Mouse (Mus musculus): ENCODE data around the gene Rab33a. TPM values are rescaled to one million over a fixed set of nuclear protein-coding genes. Genes with fewer than 3 reads are reported as not detected.

The Rab33a gene
- 86.1 and 94.1 TPM in 2 replicates for polyA plus RNA-seq (2015; fragmentation: Nextera tagmentation; extraction: Ambion mirVana)

DNA sequence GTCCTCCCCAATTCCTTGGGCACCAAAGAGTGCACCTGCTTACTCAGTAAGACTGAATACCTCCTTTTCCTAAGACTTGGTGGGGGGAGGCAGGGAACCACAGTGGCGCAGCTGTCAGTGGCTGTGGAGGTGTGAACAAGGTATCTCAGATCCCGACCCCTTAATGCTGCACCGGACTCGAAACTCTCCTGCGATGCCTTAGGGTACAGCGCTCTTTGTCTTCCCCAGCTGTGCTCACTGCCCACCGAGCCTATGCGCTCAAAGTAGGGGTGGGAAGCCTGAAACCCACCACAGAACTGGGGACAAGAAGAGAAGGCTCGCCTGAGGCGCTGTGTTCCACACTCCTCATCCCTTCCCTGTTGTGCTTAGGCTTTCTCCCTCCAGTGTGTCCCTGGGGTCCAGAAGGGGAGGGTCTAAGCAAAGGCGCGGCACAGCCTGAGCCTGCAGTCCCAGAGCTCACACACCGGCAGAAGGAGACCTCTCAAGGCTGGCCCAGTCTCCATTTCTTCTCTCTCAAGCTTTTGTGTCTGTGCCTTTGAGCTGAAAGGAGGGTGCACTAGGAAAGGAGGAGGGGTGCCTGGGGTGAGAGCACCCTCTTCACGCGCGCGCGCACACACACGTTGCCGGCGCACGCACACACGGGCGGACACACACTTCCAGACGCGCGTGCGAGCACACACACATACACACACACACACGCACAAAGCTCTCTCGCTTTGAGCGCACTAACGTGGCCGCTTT is at the start of gene Rab33a:
Gene Rab33a, plus strand, starts transcription at position 478 of the 741 bp plus-strand sequence.
- H3K27me3 ChIP-seq, result no peaks in the 10 kb centered on the region
- H3K9ac ChIP-seq, result peak within 1 kb of the TSS; percentile 79
- H3K9me3 ChIP-seq, result no peaks in the 10 kb centered on the region
- peak within 1 kb of the TSS; percentile 65 for H3K4me2 ChIP-seq
- H3K27ac ChIP-seq, result peak within 1 kb of the TSS; percentile 96
- 29% methylated on average over 33 of the region's 33 CpGs for WGBS
- peak; percentile 84 for ATAC-seq (ENCODE audit: low FRiP score)
- peak within 1 kb of the TSS; percentile 52 for H3K4me3 ChIP-seq
- peaks cover 23% of the 10 kb centered on the region for H3K4me1 ChIP-seq (replicated peaks)
- no peaks in the 10 kb centered on the region for H3K36me3 ChIP-seq

DNA sequence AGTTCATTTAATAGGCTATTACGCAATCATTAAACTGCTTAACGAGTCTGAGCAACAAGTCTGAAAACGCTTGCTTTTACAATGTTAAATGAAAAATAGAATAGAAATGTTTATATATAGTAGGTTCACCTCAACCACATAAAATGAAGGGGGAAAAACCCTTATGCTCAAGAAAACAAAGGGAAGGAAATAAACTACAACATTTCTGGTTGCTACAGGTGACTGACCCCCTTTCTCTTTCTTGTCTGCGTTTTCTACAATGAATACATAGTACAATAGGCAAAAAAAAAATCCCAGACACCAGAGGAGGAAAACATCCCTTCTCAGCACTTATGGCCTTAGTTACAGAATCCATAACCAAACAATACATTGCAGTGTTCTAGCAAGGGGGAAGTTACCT is 38.0 kb upstream of the Rab33a start:
- no peak overlapping the region for H3K9ac ChIP-seq
- H3K4me1 ChIP-seq (replicated peaks), result no peaks in the 10 kb centered on the region
- no peak overlapping the region for H3K4me2 ChIP-seq
- no peaks in the 10 kb centered on the region for H3K27me3 ChIP-seq
- no peak overlapping the region for H3K4me3 ChIP-seq
- peaks cover 51% of the 10 kb centered on the region for H3K36me3 ChIP-seq
- no peak for ATAC-seq (ENCODE audit: low FRiP score)
- no peaks in the 10 kb centered on the region for H3K9me3 ChIP-seq
- 86% methylated on average over 4 of the region's 4 CpGs for WGBS
- no peak overlapping the region for H3K27ac ChIP-seq

DNA sequence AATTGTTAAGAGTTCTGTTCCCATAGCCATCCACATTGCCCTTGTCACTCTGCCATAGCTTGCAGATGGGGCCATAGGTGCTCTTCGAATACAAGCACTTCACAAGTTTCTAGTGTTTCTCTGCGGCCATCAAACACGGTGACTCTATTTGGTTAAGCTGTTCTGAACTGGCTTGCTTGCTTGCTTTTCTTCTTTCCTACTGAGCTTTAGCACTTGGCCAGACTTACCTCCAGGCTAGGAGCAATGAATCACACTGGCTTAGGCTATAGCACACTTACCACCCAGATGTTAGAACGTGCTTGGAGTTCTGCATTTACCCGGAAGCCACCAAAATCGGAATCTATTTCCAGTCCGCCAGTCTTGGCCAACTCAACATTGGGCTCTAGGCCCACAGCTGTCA is 37.4 kb upstream of the Rab33a start:
- H3K36me3 ChIP-seq, result peaks cover 46% of the 10 kb centered on the region
- 94% methylated on average over 7 of the region's 7 CpGs for WGBS
- H3K9ac ChIP-seq, result no peak overlapping the region
- no peaks in the 10 kb centered on the region for H3K9me3 ChIP-seq
- no peak overlapping the region for H3K27ac ChIP-seq
- H3K27me3 ChIP-seq, result no peaks in the 10 kb centered on the region
- H3K4me3 ChIP-seq, result no peak overlapping the region
- H3K4me2 ChIP-seq, result no peak overlapping the region
- no peak for ATAC-seq (ENCODE audit: low FRiP score)
- no peaks in the 10 kb centered on the region for H3K4me1 ChIP-seq (replicated peaks)

DNA sequence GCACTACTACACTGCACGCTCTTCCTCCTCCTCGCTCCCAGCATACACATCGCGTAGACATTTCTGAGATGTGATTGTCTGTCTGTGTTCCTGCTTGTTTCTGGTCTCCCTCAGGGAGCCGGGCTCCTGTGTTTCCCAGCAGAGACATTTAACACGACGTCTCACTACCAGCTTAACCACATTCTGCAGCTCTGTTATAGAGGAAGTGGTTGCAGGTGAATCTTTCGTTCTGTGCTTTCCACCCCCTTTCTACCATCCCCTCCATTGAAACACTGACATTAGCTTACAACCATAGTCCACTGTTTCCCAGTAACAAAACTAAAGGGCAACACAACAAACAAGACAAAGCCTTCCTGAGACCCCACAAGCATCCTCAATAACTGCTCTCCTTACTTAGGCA is 25.3 kb upstream of the Rab33a start:
- WGBS, result 95% methylated on average over 8 of the region's 8 CpGs
- H3K4me3 ChIP-seq, result no peak overlapping the region
- ATAC-seq (ENCODE audit: low FRiP score), result no peak
- H3K9me3 ChIP-seq, result no peaks in the 10 kb centered on the region
- no peak overlapping the region for H3K9ac ChIP-seq
- H3K36me3 ChIP-seq, result peaks cover 44% of the 10 kb centered on the region
- H3K27ac ChIP-seq, result no peak overlapping the region
- no peaks in the 10 kb centered on the region for H3K27me3 ChIP-seq
- no peaks in the 10 kb centered on the region for H3K4me1 ChIP-seq (replicated peaks)
- H3K4me2 ChIP-seq, result no peak overlapping the region

DNA sequence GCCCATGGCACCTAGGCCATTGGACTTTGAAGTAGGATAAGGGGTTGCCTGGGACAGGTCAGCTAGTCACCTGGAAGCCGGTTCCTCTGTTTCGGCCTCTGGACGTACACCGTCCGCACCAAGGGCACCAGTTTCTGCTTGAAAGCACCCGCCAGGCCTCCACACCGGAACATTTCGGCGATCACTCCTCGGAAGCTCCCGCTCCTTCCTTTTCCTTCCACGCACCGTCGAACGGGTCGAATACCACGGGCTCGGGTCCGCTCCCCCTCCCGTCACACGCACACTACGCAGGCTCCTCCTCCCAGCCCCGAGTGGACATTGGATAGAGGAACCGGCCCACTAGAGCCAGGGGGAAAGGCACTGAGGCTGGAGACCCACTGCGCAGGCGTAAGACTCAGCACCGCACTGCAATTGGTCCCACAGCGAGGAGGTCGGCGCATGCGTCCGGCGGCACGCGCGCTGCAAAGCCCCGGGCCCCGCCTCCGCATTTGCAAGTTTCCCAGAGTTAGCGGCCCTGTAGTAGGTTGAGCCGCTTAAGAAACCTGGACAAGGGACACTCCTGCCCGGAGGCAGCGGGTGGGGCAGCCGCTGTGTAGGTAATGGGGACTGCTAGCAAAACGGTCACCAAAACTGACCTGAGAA is 5.8 kb upstream of the Rab33a start, which contains the start of gene Aifm1:
Gene Aifm1, minus strand, starts transcription at position 398 of the 642 bp plus-strand sequence.
- Histone ChIP-seq H3K36me3 (no peaks in the 10 kb centered on the region), H3K9me3 (no peaks in the 10 kb centered on the region), H3K4me2 (peak within 1 kb of the TSS; percentile 53), H3K27ac (peak within 1 kb of the TSS; percentile 58), H3K4me1 (replicated peaks) (peaks cover 7% of the 10 kb centered on the region), H3K4me3 (peak within 1 kb of the TSS; percentile 52), H3K9ac (peak within 1 kb of the TSS; percentile 71), H3K27me3 (no peaks in the 10 kb centered on the region)
- peak; percentile 97 for ATAC-seq (ENCODE audit: low FRiP score)
- WGBS, result 22% methylated on average over 44 of the region's 45 CpGs

DNA sequence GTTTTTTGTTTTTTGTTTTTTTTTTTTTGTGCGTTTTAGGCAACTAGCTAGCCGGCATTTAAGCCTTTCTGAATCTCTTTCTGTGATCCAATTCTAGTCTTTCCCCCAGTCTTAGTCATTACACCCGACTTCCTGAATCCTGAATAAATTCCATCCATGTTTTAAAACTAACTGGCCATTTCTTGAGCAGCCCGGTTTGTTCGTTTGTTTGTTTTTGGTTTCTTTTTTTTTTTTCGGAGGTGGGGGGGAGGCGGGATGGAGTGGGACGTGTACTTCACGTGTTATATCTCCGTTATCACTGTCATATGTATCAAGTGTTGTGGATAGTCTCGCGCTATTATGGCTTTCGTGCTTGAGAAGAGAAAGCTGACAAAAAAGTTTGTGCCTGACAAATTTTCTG is 5.3 kb upstream of the Rab33a start:
- Histone ChIP-seq H3K9ac (no peak overlapping the region; the same call in 1 of the 2 replicates), H3K27me3 (no peaks in the 10 kb centered on the region), H3K36me3 (no peaks in the 10 kb centered on the region), H3K9me3 (no peaks in the 10 kb centered on the region), H3K4me3 (peak overlapping the region; percentile 52), H3K4me1 (replicated peaks) (peaks cover 7% of the 10 kb centered on the region), H3K4me2 (peak overlapping the region; percentile 53), H3K27ac (no peak overlapping the region)
- 15% methylated on average over 13 of the region's 13 CpGs for WGBS
- no peak for ATAC-seq (ENCODE audit: low FRiP score)

DNA sequence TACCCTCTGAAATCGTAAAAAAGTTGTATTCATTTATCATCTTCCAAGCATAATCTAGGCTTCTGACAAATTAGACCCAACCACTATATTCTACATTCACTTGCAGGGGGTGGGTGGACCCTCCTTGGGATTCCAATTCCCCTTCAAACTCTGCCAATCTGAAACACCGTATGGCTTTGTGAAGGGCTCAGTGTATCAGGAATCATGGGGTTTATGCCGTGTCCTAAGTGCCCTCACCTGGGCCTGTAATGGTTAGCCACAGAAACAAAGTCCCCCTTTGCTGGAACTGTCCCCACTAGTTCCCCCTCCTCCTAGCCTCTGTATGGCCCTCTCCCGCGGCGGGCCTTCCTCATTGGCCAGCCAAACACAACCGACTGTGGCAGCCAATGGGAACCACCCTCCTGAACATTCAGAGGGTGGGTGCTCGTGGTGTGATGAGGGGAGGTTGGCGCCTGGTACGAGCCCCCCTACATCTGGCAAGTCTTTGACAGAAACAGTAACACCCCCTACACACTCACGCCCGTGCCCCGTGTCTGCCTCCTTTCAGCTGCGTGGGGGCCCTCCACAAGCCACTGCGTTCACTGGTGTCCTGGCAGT is 776 bp upstream of the Rab33a start:
- WGBS, result 24% methylated on average over 15 of the region's 15 CpGs
- H3K4me2 ChIP-seq, result peak overlapping the region; percentile 65
- no peaks in the 10 kb centered on the region for H3K9me3 ChIP-seq
- peak overlapping the region; percentile 96 for H3K27ac ChIP-seq
- H3K4me3 ChIP-seq, result peak overlapping the region; percentile 52
- H3K9ac ChIP-seq, result peak overlapping the region; percentile 79
- H3K36me3 ChIP-seq, result no peaks in the 10 kb centered on the region
- H3K27me3 ChIP-seq, result no peaks in the 10 kb centered on the region
- peak; percentile 95 for ATAC-seq (ENCODE audit: low FRiP score)
- peaks cover 19% of the 10 kb centered on the region for H3K4me1 ChIP-seq (replicated peaks)

DNA sequence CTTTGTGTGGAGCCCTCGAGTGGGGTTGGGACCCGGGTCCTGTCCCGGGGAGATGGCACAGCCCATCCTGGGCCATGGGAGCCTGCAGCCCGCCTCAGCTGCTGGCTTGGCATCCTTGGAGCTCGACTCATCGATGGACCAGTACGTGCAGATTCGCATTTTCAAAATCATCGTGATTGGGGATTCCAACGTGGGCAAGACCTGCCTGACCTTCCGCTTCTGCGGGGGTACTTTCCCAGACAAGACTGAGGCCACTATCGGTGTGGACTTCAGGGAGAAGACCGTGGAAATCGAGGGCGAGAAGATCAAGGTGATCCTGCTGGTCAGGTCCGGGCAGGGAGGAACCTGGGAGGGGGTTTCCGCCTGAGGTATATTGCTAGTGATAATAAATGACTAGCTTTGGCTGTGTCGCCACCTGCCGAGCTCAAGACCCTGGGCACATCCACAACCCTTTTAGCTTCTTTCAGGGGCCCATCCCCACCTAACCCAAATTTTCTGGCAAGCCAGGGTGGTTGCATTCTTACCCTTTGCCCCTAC is 532 bp downstream of the Rab33a start:
- peaks cover 23% of the 10 kb centered on the region for H3K4me1 ChIP-seq (replicated peaks)
- no peaks in the 10 kb centered on the region for H3K36me3 ChIP-seq
- WGBS, result 8% methylated on average over 20 of the region's 20 CpGs
- H3K4me3 ChIP-seq, result peak overlapping the region; percentile 52
- peak overlapping the region; percentile 65 for H3K4me2 ChIP-seq
- peak overlapping the region; percentile 79 for H3K9ac ChIP-seq
- no peak; the same call in 1 of the 2 replicates for ATAC-seq (ENCODE audit: low FRiP score)
- H3K27ac ChIP-seq, result peak overlapping the region; percentile 96
- no peaks in the 10 kb centered on the region for H3K27me3 ChIP-seq
- H3K9me3 ChIP-seq, result no peaks in the 10 kb centered on the region

DNA sequence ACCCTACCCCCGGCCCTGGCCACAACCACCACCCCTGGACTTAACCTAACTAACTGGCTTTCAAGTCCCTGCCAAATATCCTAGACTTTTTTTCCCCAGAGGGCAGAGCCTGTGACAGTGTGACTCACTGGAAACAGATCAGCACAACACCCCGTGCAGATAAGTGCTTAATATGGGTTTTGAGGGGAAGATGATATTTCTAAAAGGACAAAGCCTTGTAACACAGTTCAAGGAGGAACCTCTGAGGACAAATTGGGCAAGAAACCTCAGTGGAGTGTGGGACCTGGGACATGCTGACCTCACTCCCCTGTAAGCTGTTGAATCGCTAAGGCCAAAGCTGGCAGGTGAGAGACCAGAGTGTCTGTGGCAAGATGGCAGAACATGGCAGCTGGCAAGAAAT is 2.6 kb downstream of the Rab33a start:
- Histone ChIP-seq H3K4me3 (peak overlapping the region; percentile 52), H3K9me3 (no peaks in the 10 kb centered on the region), H3K27me3 (no peaks in the 10 kb centered on the region), H3K4me2 (peak overlapping the region; percentile 65), H3K27ac (no peak overlapping the region), H3K36me3 (no peaks in the 10 kb centered on the region), H3K9ac (peak overlapping the region; percentile 24; the same call in 1 of the 2 replicates), H3K4me1 (replicated peaks) (peaks cover 23% of the 10 kb centered on the region)
- ATAC-seq (ENCODE audit: low FRiP score), result no peak
- WGBS, result 79% methylated on average over 3 of the region's 3 CpGs

DNA sequence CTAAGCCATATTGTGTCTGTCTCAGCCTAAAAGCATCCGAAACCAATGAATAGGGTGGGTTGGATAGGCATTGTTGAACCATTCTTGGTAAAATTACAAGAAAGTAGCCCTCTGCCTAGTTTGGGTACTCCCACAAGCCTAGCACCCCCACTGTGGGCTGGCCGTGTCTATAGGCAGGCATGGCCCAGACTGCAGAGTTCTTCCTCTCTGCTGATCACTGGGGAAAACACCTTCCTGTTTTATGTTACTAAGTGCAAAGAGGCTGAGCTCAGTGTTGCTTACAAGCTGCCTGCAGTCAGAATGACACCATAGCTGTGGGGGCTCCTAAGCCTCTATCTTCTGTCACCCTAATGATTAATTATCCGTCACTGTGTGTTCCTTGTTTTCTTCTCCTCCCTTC is 4.4 kb downstream of the Rab33a start:
- H3K9ac ChIP-seq, result peak overlapping the region; percentile 39; the same call in 1 of the 2 replicates
- H3K4me3 ChIP-seq, result peak overlapping the region; percentile 17
- H3K4me1 ChIP-seq (replicated peaks), result peaks cover 23% of the 10 kb centered on the region
- no peaks in the 10 kb centered on the region for H3K27me3 ChIP-seq
- 64% methylated on average over 3 of the region's 3 CpGs for WGBS
- H3K36me3 ChIP-seq, result no peaks in the 10 kb centered on the region
- H3K9me3 ChIP-seq, result no peaks in the 10 kb centered on the region
- peak overlapping the region; percentile 65 for H3K4me2 ChIP-seq
- no peak for ATAC-seq (ENCODE audit: low FRiP score)
- no peak overlapping the region for H3K27ac ChIP-seq

DNA sequence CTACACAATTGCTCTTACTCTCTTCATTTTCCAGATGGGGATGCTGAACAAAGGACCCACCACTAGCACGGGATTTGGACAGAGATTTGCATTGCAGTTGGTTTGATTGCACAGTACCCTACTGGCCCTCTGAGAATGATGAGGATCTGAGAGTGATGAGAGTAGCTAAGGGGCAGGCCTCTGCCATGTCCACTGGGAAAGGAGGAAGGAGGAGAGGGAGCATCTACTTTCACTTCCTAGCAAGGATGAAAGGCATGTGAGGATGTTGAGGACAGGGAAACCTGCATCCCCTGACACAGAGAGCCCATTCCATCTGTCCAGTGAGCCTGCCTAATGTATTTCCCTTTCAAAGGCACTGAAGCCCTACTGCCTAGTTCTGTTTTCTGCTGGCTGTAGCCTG is 6.2 kb downstream of the Rab33a start:
- Histone ChIP-seq H3K9me3 (no peaks in the 10 kb centered on the region), H3K27ac (no peak overlapping the region), H3K36me3 (peaks cover 6% of the 10 kb centered on the region), H3K9ac (no peak overlapping the region), H3K4me2 (no peak overlapping the region), H3K4me3 (no peak overlapping the region), H3K4me1 (replicated peaks) (peaks cover 23% of the 10 kb centered on the region), H3K27me3 (no peaks in the 10 kb centered on the region)
- WGBS, result 76% methylated on average over 1 of the region's 1 CpGs
- no peak for ATAC-seq (ENCODE audit: low FRiP score)

DNA sequence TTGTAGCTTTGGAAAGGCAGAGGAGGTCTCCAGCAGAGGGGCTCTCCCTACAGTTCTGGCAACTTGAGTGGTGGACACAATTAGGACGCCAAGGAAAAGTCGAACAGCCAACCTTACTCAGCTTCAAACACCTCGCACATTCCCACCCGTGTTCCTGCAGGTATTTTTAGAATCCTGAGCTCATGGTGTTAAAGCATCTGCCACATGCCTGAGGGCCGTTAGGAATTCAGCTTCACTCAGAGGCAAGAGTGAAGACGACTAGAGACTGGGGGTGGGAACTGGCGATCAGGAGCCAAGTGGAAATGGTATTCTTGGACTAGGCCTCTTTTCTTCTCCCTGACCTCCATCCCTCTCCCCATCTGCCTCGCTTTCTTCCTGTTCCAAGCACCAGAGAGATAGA is 6.8 kb downstream of the Rab33a start:
- H3K4me2 ChIP-seq, result no peak overlapping the region
- H3K27me3 ChIP-seq, result no peaks in the 10 kb centered on the region
- H3K36me3 ChIP-seq, result peaks cover 6% of the 10 kb centered on the region
- no peak overlapping the region for H3K9ac ChIP-seq
- no peak overlapping the region for H3K4me3 ChIP-seq
- WGBS, result 76% methylated on average over 8 of the region's 8 CpGs
- ATAC-seq (ENCODE audit: low FRiP score), result no peak
- H3K9me3 ChIP-seq, result no peaks in the 10 kb centered on the region
- peaks cover 23% of the 10 kb centered on the region for H3K4me1 ChIP-seq (replicated peaks)
- no peak overlapping the region for H3K27ac ChIP-seq

All from hindbrain, embryonic 13.5 days (tissue).